Mouse (Mus musculus) urinary bladder, postnatal 4 days (tissue): ENCODE results near the gene Dpy19l3.

ENCODE experiments used
- DNase-seq, 2 experiments: peaks; one replicate each; pipeline ENCODE4 v3.0.0; 2021 to 2022; ENCODE audit warnings: low spot score in 2 of 2

Dpy19l3 gene

DNA sequence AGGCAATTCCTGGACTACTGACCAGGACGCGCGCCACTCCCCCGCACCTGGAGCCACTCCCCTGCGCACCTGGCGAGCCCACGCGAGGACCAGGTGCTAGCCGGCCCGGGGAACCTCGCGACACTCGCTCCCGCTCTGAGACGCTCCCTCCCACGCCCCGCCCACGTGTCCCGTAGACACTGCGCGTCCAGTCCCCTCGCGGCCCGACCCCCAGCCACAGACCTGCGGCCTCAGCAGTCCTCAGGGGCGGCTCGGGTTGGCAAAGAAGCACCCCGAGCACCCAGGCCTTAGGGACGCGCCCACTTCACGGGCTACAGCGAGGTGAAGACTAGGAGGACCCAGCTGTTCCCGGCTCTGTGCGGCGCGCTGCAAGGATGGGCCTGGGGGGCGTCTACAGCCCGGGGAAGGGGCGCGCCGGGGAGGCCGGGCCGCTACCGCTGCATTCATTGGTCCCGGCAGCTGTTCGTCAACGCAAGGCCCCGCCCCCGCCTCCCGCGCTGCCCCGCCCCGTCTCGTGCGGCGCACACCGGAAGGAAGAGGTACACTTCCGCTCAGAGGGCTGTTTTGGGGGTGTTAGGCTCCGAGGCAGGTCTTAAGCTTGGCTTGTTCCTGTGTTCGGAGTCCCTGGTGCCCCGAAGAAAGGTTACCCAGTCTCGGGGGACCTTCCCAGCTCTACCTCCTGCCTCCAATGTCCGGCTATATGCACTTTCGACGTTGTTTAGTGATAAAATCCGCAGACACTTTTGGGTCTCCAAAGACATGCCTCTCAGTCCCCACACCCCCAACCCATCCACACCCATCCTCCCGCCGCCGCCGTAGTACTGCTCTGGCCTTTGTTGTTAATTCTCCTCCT lies at the start of gene Dpy19l3:
Gene Dpy19l3 (minus strand): TSS at position 422 of the 853 bp plus-strand sequence.
- DNase-seq, result peak; percentile 89 to 92

GRCm38 (mm10) chr7:35802906-35803595 lies 48.8 kb upstream of the Dpy19l3 start, which contains the start of gene Zfp507:
TSS of gene Zfp507 (minus strand) at chr7:35803003.
- peak; percentile 87 to 95 for DNase-seq

- no peak for DNase-seq
These were observed 48.1 kb upstream of the Dpy19l3 start for GRCm38 (mm10) chr7:35802201-35802905.

- no peak for DNase-seq
These were observed 41.9 kb upstream of the Dpy19l3 start for GRCm38 (mm10) chr7:35796123-35796522.

DNA sequence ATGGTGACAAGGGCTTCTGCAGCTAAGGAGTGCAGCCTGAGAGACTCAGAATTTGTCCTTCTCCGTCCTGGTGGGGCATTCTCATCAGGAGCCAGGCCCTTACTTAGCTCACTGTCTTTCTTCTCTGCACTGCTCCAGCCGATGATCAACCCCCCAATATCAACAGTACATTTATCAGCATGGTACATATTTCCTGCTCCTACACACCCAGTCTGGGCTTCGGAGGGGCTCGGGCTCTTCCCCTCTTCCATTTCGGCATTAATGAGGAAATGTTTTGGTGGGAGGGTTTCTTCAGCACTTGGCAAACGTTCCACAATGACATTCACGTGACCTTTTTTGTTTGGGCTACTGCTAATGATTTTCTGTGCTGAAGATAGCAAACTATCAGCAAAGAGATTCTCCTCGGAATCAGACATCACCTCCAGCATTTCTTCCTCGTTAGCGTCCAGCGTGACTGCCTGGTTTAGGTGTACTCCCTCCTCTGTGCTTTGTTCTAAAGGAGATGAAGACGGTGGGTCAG lies 40.0 kb upstream of the Dpy19l3 start:
- DNase-seq, result no peak

DNA sequence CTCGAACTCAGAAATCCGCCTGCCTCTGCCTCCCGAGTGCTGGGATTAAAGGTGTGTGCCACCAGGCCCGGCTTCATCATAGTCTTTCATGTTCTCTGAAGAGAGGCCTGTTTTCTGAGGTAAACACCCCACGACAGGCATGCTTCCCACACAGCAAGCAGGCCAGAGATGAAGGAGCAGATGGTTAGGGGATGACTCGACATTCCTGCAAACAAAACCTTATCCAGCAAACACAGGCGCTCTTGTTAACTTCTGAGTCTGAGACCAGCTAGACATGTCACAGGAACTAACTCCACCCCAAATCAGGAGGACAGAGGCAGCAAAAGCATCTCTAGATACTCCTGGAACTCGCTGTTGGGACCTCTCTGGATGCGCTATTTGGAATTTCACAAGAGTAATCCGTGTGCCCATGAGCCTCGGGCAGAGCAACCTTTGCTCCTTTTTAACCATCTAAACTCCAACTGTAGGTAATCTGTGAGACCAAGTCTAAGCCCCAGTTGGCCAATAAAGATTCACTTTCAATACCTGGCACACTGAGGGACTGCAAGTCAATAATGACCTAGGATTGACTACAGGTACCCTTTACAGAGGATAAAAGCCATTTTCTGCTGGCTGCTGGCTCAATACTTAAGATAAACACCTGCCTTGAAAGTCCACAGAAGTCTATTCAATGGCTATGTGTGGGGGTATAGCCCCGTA lies 38.0 kb upstream of the Dpy19l3 start:
- DNase-seq, result no peak

GRCm38 (mm10) chr7:35790926-35791325 lies 36.7 kb upstream of the Dpy19l3 start:
- DNase-seq, result no peak

GRCm38 (mm10) chr7:35790201-35790600 lies 35.9 kb upstream of the Dpy19l3 start:
- DNase-seq, result no peak

- DNase-seq, result no peak
These were observed 31.3 kb upstream of the Dpy19l3 start for GRCm38 (mm10) chr7:35785579-35785978.

DNA sequence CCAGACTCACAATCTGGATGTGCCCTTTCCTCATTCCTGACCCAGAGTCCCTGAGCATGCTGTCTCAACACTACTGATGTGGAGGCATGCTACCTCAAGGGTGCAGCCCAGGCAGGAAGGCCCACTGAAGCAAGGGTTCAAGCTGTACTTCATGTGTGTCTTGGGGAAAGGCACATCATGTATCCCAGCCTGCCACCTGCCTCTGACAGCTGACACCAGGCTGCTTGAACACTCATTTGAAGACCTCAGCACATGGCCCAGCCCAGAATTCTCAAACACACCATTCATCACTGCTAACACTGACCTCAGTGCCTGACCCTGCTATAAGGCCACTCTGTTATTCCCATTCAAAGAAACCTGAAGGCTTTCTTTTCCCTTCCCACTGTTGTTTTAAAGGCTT lies 28.0 kb upstream of the Dpy19l3 start:
- no peak for DNase-seq

DNA sequence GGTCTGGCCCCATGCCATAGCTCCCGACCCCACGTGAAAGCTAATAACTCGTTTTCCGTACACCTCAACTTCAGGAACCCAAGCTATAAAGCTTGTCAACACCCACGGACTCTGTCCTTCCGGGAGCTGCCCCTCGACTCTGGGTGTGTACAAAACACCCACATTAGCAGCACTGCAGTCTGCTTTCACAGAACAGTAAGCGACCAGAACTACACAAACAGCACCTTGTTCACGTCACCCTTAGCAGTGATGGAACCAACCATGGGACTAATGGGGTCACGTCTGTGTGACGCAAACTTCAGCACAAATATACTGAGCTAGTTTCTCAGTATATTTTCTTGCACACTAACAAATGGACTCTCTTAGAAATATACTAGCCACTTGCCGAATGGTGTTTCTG lies 19.9 kb upstream of the Dpy19l3 start:
- DNase-seq, result no peak

DNA sequence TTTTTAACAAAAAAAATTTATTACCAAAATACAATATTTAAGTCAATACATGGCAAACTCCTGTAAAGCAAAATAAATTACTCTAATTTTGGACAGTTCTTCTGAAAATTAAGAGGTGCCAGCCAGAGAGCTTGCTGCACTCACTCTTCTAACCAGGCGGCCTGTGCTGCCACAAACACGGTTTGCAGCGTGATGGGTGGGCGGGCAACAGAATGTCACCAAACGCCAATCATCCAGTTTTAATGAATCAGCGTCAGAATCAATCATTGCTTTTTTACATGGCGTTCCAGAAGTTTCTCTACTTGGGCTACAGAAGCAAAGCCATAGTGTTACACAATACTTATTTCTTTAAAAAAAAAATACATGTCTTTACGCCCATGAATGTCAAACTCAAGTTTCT lies 18.1 kb upstream of the Dpy19l3 start:
- DNase-seq, result no peak

DNA sequence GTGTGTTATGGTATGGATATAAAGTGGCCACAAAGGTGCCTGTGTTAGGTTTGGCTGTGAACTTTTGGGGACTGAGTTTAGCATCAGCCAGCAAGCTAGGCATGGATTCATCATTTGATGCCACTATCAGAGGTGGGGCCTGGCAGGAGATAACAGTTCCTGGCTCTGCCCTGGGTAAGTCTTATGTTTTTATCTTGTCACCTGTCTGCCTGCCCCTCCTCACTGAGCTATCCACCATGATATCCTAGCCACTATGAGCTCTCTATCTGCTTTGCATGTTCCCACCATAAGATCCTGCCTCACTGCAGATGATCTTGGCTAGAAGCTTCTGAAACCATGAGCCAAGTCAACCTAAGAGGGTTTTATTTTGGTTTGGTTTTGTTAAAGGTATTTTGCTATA lies 16.9 kb upstream of the Dpy19l3 start:
- no peak for DNase-seq

DNA sequence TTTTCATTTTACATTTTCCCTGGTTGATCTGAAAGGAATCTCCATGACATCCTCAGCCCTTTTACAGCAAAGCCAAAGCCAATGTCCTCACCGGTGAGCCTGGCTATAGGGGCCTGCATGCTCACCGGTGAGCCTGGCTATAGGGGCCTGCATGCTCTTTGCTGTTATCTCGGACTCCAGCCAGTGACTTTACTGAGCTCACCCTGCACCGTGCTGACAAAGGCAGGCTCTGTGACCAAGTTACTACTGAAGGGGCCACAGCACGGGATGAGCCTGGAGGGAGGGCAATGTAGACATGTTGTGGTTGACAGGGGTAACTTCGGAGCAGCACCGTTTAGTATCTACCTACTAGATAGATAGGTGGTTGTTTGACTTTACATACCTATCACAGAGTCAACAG lies 15.9 kb upstream of the Dpy19l3 start:
- no peak for DNase-seq

GRCm38 (mm10) chr7:35764461-35764860 lies 10.2 kb upstream of the Dpy19l3 start:
- no peak for DNase-seq

GRCm38 (mm10) chr7:35761801-35762200 lies 7.5 kb upstream of the Dpy19l3 start:
- no peak for DNase-seq

DNA sequence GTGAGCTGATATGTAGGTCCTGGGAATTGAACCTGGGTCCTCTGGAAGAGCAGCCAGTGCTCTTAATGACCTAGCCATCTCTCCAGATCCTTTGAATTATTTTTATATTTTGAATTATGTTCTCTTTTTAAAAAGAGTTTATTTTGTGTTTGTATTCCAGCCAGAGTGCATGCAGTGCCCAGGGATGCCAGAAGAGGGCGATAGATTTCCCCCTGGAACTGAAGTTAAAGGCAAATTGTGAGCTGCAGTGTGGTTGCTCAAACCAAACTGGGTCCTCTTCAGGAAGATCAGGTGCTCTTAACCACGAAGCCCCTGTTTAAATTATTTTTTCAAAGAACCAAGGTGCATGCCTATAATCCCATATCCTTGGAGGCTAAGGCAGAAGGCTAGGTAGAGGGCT lies 5.3 kb upstream of the Dpy19l3 start:
- no peak for DNase-seq

DNA sequence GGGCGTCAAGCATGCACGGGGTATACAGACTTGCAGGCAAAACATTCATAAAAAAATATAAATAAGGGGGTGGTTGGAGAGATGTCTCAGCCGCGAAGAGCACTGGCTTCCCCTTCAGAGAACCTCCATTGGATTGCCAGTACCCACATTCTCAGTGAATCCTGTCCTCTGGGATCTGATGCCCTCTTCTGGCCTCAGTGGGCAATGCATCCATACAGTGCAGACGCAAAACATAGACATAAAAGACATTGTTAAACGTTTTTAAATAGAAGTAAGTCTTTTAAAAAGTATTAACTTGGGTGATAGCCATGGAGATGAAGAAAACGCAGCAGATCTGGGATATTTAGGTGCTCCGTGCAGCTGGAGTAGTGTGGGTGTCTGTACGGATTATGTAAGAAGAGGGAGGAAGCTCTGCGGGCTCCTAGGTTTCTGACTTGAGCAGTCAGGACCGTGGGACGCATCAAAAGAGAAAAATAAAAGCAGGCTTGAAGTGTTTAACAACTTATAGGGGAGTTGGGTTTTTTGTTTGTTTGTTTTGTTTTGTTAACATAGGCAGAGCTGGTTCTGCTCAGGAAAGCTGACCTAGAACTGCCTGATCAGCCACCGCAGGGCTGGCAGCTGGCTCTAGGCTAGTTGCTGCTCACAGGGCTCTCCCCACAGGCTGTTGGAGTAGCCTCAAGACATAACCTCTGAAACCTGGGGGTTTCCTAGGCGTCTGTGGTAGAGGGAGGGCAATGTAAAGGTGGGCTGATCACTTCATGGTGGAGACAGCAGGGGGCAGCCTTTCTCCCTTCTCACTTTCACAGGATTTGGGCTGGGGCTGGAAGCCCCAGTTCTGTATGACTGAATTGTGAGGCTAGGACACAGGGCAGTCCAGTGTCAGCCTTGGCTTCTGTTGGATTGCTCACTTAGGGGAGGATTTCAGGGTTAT lies 2.5 kb upstream of the Dpy19l3 start:
- DNase-seq, result no peak

- DNase-seq, result no peak
These were observed 573 bp upstream of the Dpy19l3 start for GRCm38 (mm10) chr7:35754886-35755168.

DNA sequence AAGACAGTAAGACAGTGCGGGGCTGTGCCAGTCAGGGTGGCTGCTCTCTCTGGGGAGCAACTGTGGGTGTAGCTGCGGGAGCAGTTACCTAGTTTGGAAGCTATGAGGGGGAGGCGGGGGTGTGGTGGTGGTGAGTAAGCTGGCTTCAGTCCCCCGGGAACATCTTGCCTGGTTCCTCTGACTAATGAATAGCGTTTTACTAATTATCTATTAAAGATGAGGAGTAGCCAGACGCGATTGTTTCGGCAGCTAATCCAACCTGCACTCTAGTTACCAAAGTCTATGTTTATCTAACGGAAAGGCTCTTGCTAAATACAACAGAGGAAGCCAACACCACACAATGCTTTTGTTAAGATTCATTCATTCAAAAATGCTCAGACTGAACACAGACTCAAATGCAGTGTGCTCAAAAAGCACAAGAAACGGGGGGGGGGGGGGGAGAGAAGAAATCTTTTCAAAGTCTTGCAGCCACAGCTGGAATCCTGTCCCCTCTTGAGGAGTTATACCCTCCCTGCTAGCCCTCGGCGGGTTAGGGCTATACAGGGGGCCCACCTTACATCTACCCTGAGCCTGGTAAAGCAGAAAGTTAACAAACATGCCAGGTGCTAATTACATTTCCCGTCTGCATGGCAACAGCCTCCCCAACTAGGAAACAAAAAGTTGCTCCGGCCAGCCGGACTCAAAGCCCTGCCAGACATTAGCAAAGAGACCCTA lies 778 bp downstream of the Dpy19l3 start:
- no peak for DNase-seq
